Mouse (Mus musculus): ENCODE data around the gene Btg4. TPM values are rescaled to one million over a fixed set of nuclear protein-coding genes. Genes with fewer than 3 reads are reported as not detected.

Btg4 gene
- polyA plus RNA-seq, 1 experiment = 0.04 TPM

DNA sequence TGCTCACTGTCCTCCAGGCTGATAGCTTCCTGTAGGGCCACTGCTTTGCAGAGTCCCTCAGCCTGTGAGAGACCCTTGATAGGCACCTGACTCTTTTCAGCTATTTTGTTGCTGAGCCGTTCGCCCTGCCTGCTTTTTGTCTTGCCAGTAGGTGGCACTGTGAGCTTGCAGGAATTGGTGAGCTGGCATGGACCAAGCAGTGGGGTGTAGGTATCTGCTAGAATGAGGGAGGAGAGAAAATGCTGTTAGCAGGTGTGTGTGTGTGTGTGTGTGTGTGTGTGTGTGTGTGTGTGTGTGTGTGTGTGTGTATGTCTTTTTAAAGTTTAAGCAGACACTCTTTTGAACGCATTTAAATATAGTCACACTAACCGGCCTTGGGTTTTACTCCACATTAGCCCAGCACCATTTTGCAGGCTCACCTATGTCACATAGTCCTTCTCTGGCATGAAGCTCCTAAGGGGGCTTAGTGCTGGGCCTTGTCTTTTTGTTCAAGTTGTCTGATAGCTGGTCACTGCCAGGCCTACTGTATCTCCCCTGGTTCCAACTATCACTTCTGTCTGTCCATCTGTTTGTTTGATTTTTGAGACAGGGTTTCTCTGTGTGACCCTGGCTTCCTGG lies 101.2 kb downstream of the Btg4 start:
- TF ChIP-seq SRF (IDR thresholded peaks at IDR 0.05; ENCODE audit: control insufficient read depth, insufficient read length, low read depth) = no peak
- TF ChIP-seq REST (IDR thresholded peaks at IDR 0.05; ENCODE audit: insufficient read depth, insufficient read length) = no peak
- TF ChIP-seq TCF3 (IDR thresholded peaks at IDR 0.05; ENCODE audit: insufficient read length, low read depth) = no peak
- TF ChIP-seq POLR2A (IDR thresholded peaks at IDR 0.05; ENCODE audit: insufficient read length, low read depth) = no peak
- no peak for TF ChIP-seq MYOG (IDR thresholded peaks at IDR 0.05; ENCODE audit: control insufficient read depth in 1 of 3, insufficient read depth in 1 of 3, insufficient read length in 2 of 3, low read depth in 2 of 3)
- no peak for TF ChIP-seq MYOD1 (IDR thresholded peaks at IDR 0.05; ENCODE audit: control insufficient read depth in 1 of 3, insufficient read length in 2 of 3, low read depth in 2 of 3)
- TF ChIP-seq USF1 (IDR thresholded peaks at IDR 0.05; ENCODE audit: low read depth) = no peak
- TF ChIP-seq TCF12 (IDR thresholded peaks at IDR 0.05; ENCODE audit: insufficient read depth, poor library complexity, severe bottlenecking) = no peak
- no peak for TF ChIP-seq MAX (IDR thresholded peaks at IDR 0.05; ENCODE audit: low read depth)
- no peak for TF ChIP-seq E2F4 (IDR thresholded peaks at IDR 0.05; ENCODE audit: insufficient read depth)
- no peak for TF ChIP-seq POLR2AphosphoS2 (IDR thresholded peaks at IDR 0.05; ENCODE audit: insufficient read length, low read depth)
- no peak for TF ChIP-seq CEBPB (IDR thresholded peaks at IDR 0.05; ENCODE audit: insufficient read depth, poor library complexity, severe bottlenecking)
- no peaks in the 10 kb centered on the region for H3K36me3 ChIP-seq (ENCODE audit: control insufficient read depth, insufficient read depth)
- H3K79me2 ChIP-seq (ENCODE audit: control insufficient read depth, insufficient read depth) = no peaks in the 10 kb centered on the region
- H3K4me2 ChIP-seq (ENCODE audit: low read depth) = no peak overlapping the region
- no peak overlapping the region for H3ac ChIP-seq (ENCODE audit: control insufficient read depth, insufficient read length)
- H3K27me3 ChIP-seq (ENCODE audit: control insufficient read depth, insufficient read depth, insufficient read length) = peaks cover 38% of the 10 kb centered on the region
- no peak overlapping the region for H3K4me3 ChIP-seq

DNA sequence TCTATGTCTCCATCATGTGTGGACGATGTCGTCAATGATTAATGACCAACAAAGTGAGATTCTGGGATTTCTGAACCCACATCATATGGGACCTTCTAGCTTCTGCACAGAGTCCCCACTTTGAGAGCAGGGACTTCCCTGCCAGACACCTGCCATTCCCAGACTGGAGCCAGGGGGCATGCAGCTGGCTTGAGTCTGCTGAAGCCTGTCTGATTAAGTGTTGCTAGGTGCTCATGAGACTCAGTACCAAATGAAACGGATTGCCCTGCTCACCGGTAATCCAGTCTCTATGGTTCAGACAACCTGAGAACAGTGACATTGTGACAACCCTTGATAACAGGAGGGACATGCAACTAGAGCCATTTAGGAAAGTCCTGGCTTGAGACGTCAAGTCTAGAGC lies 103.3 kb downstream of the Btg4 start:
- Histone ChIP-seq H3ac (ENCODE audit: control insufficient read depth, insufficient read length) (no peak overlapping the region), H3K36me3 (ENCODE audit: control insufficient read depth, insufficient read depth) (no peaks in the 10 kb centered on the region), H3K4me2 (ENCODE audit: low read depth) (peak overlapping the region; percentile 57), H3K27me3 (ENCODE audit: control insufficient read depth, insufficient read depth, insufficient read length) (peaks cover 19% of the 10 kb centered on the region), H3K79me2 (ENCODE audit: control insufficient read depth, insufficient read depth) (no peaks in the 10 kb centered on the region), H3K4me3 (no peak overlapping the region)
- TF ChIP-seq USF1 (IDR thresholded peaks at IDR 0.05; ENCODE audit: low read depth) (no peak), CEBPB (IDR thresholded peaks at IDR 0.05; ENCODE audit: insufficient read depth, poor library complexity, severe bottlenecking) (no peak), REST (IDR thresholded peaks at IDR 0.05; ENCODE audit: insufficient read depth, insufficient read length) (no peak), TCF12 (IDR thresholded peaks at IDR 0.05; ENCODE audit: insufficient read depth, poor library complexity, severe bottlenecking) (no peak), POLR2A (IDR thresholded peaks at IDR 0.05; ENCODE audit: insufficient read length, low read depth) (no peak), E2F4 (IDR thresholded peaks at IDR 0.05; ENCODE audit: insufficient read depth) (no peak), MYOD1 (IDR thresholded peaks at IDR 0.05; ENCODE audit: control insufficient read depth in 1 of 3, insufficient read length in 2 of 3, low read depth in 2 of 3) (peak; percentile 45 to 82 (median 47)), SRF (IDR thresholded peaks at IDR 0.05; ENCODE audit: control insufficient read depth, insufficient read length, low read depth) (no peak), TCF3 (IDR thresholded peaks at IDR 0.05; ENCODE audit: insufficient read length, low read depth) (no peak), MYOG (IDR thresholded peaks at IDR 0.05; ENCODE audit: control insufficient read depth in 1 of 3, insufficient read depth in 1 of 3, insufficient read length in 2 of 3, low read depth in 2 of 3) (peak in 1 of 3 experiments; percentile 31), MAX (IDR thresholded peaks at IDR 0.05; ENCODE audit: low read depth) (no peak)

DNA sequence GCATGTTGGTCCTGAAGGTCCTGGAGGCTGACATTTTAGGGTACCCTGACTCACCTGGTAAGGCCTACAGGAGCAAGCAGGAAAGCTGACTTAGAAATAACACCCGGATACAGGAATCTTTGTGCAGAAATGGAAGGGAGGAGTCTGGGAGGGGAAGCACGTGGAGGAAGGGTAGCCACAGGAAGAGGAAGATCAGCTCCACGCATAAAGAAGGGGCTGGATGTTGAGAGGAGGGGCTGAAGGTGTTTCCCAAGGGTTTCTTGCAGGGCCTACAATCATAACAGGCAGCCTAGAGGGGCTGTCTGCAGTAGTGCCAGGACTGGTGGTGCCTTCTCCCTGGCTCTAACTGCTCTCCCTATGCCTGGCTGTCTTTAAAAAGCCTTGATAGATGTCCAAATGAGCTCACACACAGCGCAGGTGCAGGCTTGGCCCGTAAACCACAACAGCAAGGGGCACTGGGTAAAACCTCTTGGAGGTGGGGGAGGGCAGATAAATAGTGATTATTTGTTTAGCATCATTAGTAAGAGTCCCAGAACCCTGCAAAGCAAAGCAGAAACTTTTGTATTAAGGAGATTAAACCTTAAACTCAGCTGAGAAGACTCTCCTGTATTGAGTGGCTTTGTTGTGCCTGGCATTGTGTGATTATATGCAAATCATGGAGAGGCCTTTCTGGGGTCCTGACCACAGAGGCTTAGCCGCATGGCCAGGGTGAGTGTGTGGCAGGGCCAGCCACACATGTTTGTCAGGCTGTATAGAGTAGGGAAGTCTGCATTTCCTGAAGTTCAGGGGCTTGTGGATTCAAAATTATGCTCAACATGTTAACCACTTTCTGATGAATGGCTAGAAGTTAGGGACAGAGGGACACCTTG lies 104.8 kb downstream of the Btg4 start, which contains the start of gene Gm32742:
Gm32742 (minus strand) TSS at position 206 of the 869 bp plus-strand sequence.
- H3K4me2 ChIP-seq (ENCODE audit: low read depth) = peak within 1 kb of the TSS; percentile 57
- no peak within 1 kb of the TSS for H3ac ChIP-seq (ENCODE audit: control insufficient read depth, insufficient read length)
- no peak within 1 kb of the TSS for H3K4me3 ChIP-seq
- TF ChIP-seq POLR2A (IDR thresholded peaks at IDR 0.05; ENCODE audit: insufficient read length, low read depth) = peak; percentile 38
- peak in 2 of 3 experiments; percentile 61 to 80 for TF ChIP-seq MYOD1 (IDR thresholded peaks at IDR 0.05; ENCODE audit: control insufficient read depth in 1 of 3, insufficient read length in 2 of 3, low read depth in 2 of 3)
- peak in 2 of 3 experiments; percentile 8 to 52 for TF ChIP-seq MYOG (IDR thresholded peaks at IDR 0.05; ENCODE audit: control insufficient read depth in 1 of 3, insufficient read depth in 1 of 3, insufficient read length in 2 of 3, low read depth in 2 of 3)
- peak; percentile 40 for TF ChIP-seq POLR2AphosphoS2 (IDR thresholded peaks at IDR 0.05; ENCODE audit: insufficient read length, low read depth)
- no peak for TF ChIP-seq USF1 (IDR thresholded peaks at IDR 0.05; ENCODE audit: low read depth)
- TF ChIP-seq TCF12 (IDR thresholded peaks at IDR 0.05; ENCODE audit: insufficient read depth, poor library complexity, severe bottlenecking) = no peak
- H3K36me3 ChIP-seq (ENCODE audit: control insufficient read depth, insufficient read depth) = no peaks in the 10 kb centered on the region
- peaks cover 4% of the 10 kb centered on the region for H3K27me3 ChIP-seq (ENCODE audit: control insufficient read depth, insufficient read depth, insufficient read length)
- no peaks in the 10 kb centered on the region for H3K79me2 ChIP-seq (ENCODE audit: control insufficient read depth, insufficient read depth)

DNA sequence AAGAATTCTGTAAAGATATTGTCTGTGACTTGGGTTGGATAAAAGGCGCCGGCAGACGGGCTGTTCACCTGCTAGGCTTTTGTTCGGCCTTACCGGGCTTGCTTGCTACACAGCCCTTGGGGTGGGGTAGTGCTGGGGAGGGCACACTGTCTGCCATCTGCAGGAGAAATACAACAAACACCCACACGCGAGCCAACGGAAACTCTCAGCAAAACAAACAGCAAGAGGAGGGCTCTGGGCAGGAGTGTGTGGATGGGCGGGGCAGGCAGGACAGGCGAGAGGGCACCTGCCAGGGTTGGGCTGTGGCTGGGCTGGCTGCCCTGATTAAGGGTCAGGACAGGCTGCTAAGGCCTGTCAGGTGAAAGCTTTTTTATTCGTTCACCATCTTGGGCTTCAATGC lies 107.3 kb downstream of the Btg4 start:
- Histone ChIP-seq H3K36me3 (ENCODE audit: control insufficient read depth, insufficient read depth) (no peaks in the 10 kb centered on the region), H3K4me2 (ENCODE audit: low read depth) (no peak overlapping the region), H3K79me2 (ENCODE audit: control insufficient read depth, insufficient read depth) (no peaks in the 10 kb centered on the region), H3K4me3 (no peak overlapping the region), H3K27me3 (ENCODE audit: control insufficient read depth, insufficient read depth, insufficient read length) (no peaks in the 10 kb centered on the region), H3ac (ENCODE audit: control insufficient read depth, insufficient read length) (no peak overlapping the region)
- TF ChIP-seq MYOG (IDR thresholded peaks at IDR 0.05; ENCODE audit: control insufficient read depth in 1 of 3, insufficient read depth in 1 of 3, insufficient read length in 2 of 3, low read depth in 2 of 3) = peak in 1 of 3 experiments; percentile 72
- peak in 1 of 3 experiments; percentile 87 for TF ChIP-seq MYOD1 (IDR thresholded peaks at IDR 0.05; ENCODE audit: control insufficient read depth in 1 of 3, insufficient read length in 2 of 3, low read depth in 2 of 3)
- no peak for TF ChIP-seq MAX (IDR thresholded peaks at IDR 0.05; ENCODE audit: low read depth)

All from myocyte (in vitro differentiated cells).